Mouse (Mus musculus) neural tube, embryonic 13.5 days (tissue): ENCODE results near the gene Treml4. TPM values are rescaled to one million over a fixed set of nuclear protein-coding genes. Genes with fewer than 3 reads are reported as not detected.
"Not testable (repeated sequence)": the region's sequence is repeated elsewhere in the genome, so short reads cannot be mapped to it uniquely, and the experiment has no call there.

ENCODE experiments used
- ATAC-seq: fragments of 200-750 bp; cut with Nextera tagmentation; 2 replicates; pipeline ENCODE4 v1.8.0; 2017; ENCODE audit warnings: low read depth, mild to moderate bottlenecking, moderate TSS enrichment, moderate library complexity
- H3K27ac ChIP-seq: fragments of 300-500 bp; sonication (generic); replicated peaks from 2 replicates; pipeline ENCODE4 v1.5.1; 2015; ENCODE audit warnings: moderate library complexity, mild to moderate bottlenecking, inconsistent platforms
- H3K27me3 ChIP-seq: fragments of 300-500 bp; sonication (generic); 2 replicates; pipeline ENCODE4 v1.6.1; 2015; ENCODE audit warnings: mild to moderate bottlenecking, inconsistent platforms
- H3K36me3 ChIP-seq: fragments of 300-500 bp; sonication (generic); 2 replicates; pipeline ENCODE4 v1.6.1; 2015; ENCODE audit warnings: mild to moderate bottlenecking, inconsistent platforms
- H3K4me1 ChIP-seq: fragments of 300-500 bp; sonication (generic); replicated peaks from 2 replicates; pipeline ENCODE4 v1.6.1; 2015; ENCODE audit warnings: inconsistent platforms
- H3K4me2 ChIP-seq: fragments of 300-500 bp; sonication (generic); 2 replicates; pipeline ENCODE4 v1.6.1; 2015; ENCODE audit warnings: inconsistent platforms, mild to moderate bottlenecking, moderate library complexity
- H3K4me3 ChIP-seq: fragments of 300-500 bp; sonication (generic); 2 replicates; pipeline ENCODE4 v1.5.1; 2015; ENCODE audit warnings: mild to moderate bottlenecking, inconsistent platforms
- H3K9ac ChIP-seq: fragments of 300-500 bp; sonication (generic); 2 replicates; pipeline ENCODE4 v1.6.1; 2015; ENCODE audit warnings: moderate library complexity, mild to moderate bottlenecking, inconsistent platforms
- H3K9me3 ChIP-seq: fragments of 300-500 bp; sonication (generic); 2 replicates; pipeline ENCODE4 v1.6.1; 2016; ENCODE audit warnings: inconsistent platforms
- WGBS: fragments of 180-500 bp; shearing (Covaris S2); methylation state at CpG from one replicate; pipeline ENCODE4 v1.1.7; 2015; 5-methylcytosine and 5-hydroxymethylcytosine counted together
- polyA plus RNA-seq: library from polyadenylated mRNA; unstranded; fragments of >200 nt; fragmentation: Nextera tagmentation; extraction: Ambion mirVana; gene quantifications from 2 replicates; pipeline ENCODE4 v1.2.1, GENCODE M21; 2015

The Treml4 gene
- polyA plus RNA-seq, 1 experiment from 2014 or later, result 1.1 TPM

DNA sequence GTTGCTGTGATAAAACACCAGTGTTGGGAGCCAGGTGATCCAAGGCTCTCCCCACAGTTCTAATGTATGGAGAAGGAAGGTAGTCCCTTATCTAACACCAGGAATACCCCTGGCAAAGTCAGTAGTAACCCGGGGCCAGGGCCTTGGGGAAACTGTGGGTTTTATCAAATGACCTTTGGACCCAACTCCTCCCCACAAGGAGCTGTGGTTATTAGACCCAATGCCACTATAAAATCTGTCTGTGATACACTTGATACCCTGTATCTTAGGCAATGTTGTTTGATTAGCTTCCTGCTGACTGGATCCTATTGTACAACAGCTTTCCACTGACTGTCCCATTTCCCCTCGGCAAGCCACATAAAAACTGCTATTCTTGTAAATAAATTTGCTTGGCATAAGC is 48.0 kb downstream of the Treml4 start:
- no peak overlapping the region for H3K9ac ChIP-seq
- no peaks in the 10 kb centered on the region for H3K27me3 ChIP-seq
- no peak overlapping the region for H3K4me2 ChIP-seq
- ATAC-seq, result no peak
- H3K4me3 ChIP-seq, result no peak overlapping the region
- no peak overlapping the region for H3K27ac ChIP-seq
- H3K36me3 ChIP-seq, result no peaks in the 10 kb centered on the region
- no peaks in the 10 kb centered on the region for H3K4me1 ChIP-seq
- H3K9me3 ChIP-seq, result no peaks in the 10 kb centered on the region
- 73% methylated on average over 2 of the region's 2 CpGs for WGBS

DNA sequence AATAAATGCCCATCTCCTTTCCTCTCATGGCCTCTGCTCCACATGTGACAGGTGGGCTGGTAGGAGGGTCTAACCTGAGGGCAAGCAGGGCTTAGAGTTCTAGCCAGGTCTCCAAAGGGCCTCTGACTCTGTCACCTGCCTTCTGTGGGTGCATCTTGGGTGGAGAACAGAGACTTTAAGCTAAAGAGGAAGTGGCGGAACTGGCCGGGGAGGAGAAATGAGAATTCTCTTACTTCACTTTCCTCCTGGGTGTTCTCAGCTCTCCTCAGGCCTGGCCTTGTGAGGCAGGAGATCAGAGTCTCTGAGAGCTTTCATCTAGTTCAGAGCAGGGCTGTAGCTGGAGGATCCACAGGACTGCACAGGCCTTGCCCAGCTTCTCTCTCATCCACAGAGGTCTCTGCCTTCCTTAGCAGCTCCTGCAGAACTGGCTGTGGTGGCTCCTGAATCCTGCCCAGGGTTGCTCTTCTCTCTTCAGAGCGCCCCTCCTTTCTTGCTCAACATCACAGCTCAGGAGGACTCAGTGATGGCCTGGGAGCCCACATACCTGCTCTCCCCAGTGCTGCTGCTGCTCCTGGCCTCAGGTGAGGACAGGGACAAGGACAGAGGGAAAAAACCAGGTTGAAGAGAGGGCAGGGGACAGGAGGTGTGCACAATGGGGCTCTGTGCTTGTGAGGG is 51.9 kb downstream of the Treml4 start, which contains the start of gene B430306N03Rik:
Gene B430306N03Rik, plus strand, starts transcription at position 237 of the 675 bp plus-strand sequence.
- H3K9ac ChIP-seq, ATAC-seq, H3K4me2 ChIP-seq, H3K36me3 ChIP-seq, H3K27me3 ChIP-seq, H3K27ac ChIP-seq, H3K4me1 ChIP-seq, H3K9me3 ChIP-seq, H3K4me3 ChIP-seq: not testable (repeated sequence)
- WGBS, result 86% methylated on average over 3 of the region's 3 CpGs

DNA sequence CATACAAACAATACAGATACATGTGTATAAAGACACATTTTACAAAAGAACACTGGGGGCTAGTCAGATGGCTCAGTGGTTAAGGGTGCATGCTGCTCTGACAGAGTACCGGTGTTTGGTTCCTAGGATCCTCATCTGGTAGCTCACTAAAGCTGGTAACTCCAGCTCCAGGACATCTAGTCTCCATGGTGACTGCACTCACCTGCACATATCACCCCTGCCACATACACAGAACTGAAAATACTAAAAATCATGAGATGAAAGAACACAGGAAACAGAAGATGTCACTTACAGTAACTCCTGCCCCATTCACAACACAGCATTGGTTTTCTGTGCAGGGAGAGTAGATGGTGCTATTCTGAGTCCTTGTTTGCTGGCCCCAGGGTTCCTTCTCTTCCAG is 54.6 kb downstream of the Treml4 start:
- 96% methylated on average over 1 of the region's 1 CpGs for WGBS
- Histone ChIP-seq H3K9ac (no peak overlapping the region), H3K4me3 (no peak overlapping the region), H3K36me3 (no peaks in the 10 kb centered on the region), H3K27me3 (no peaks in the 10 kb centered on the region), H3K9me3 (no peaks in the 10 kb centered on the region), H3K27ac (no peak overlapping the region), H3K4me1 (no peaks in the 10 kb centered on the region), H3K4me2 (no peak overlapping the region)
- ATAC-seq, result no peak

DNA sequence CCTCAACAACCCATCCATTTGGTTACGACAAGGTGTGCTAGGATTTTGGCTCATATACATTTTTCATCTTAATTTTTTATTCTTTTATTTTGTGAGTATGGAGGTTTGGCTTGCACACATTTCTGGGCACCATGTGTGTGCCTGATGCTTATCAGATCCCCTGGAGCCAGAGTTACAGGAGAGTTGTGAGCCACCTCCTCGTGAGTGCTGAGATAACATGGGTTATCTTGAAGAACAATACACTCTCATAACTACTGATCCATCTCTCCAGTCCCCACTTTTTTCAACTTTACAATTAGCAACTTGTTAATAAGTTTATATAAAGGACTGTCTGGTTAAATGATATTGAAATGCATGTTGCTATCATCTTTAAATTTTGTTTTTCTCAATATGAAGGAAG is 57.2 kb downstream of the Treml4 start:
- H3K36me3 ChIP-seq, result no peaks in the 10 kb centered on the region
- no peak overlapping the region for H3K4me2 ChIP-seq
- no peak overlapping the region for H3K27ac ChIP-seq
- H3K27me3 ChIP-seq, result no peaks in the 10 kb centered on the region
- H3K9ac ChIP-seq, result no peak overlapping the region
- WGBS, result 94% methylated on average over 2 of the region's 2 CpGs
- no peaks in the 10 kb centered on the region for H3K4me1 ChIP-seq
- ATAC-seq, result no peak
- H3K9me3 ChIP-seq, result no peaks in the 10 kb centered on the region
- H3K4me3 ChIP-seq, result no peak overlapping the region

DNA sequence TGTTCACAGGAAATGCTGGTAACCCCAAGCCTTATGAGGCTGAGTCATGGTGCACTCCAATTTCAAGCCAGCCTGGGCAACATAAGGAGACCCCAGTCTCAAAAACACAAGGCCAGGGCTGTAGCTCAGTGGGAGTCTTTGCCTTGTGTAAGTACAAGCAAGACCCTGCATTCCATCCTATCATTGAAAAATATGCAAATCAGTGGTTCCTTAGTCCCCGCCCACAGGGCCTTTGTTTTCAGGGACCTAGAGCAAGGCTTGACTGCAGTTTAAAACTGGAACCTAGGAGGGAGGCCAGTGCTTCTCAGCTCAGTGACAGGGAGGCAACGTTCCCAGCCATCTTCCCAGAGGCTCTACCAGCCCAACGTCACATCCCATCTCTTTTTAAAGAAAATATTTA is 59.1 kb downstream of the Treml4 start:
- Histone ChIP-seq H3K9me3 (no peaks in the 10 kb centered on the region), H3K9ac (no peak overlapping the region), H3K4me2 (no peak overlapping the region), H3K4me1 (no peaks in the 10 kb centered on the region), H3K4me3 (no peak overlapping the region), H3K36me3 (no peaks in the 10 kb centered on the region), H3K27me3 (no peaks in the 10 kb centered on the region), H3K27ac (no peak overlapping the region)
- WGBS, result 56% methylated on average over 3 of the region's 3 CpGs
- no peak for ATAC-seq

DNA sequence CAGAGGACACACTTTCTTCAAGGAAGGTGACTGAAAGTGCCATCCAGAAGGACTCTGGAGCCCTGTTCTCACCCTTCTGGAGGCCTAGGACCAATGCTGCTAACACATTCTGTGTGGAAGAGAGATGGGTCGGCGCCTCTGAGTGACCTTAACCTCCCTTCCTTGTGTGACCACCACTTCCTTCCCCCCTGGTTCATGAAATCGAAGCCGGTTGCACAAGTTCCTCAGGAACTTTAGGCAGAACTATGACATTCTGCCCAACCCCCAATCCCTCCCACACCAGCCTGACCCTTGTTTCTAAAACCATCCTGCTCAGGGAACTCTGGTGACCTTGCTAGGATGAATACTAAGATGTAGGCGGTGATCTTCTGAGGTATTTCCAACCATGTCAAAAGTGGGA is 60.2 kb downstream of the Treml4 start:
- WGBS, result 93% methylated on average over 5 of the region's 5 CpGs
- no peak overlapping the region for H3K9ac ChIP-seq
- no peaks in the 10 kb centered on the region for H3K36me3 ChIP-seq
- H3K27me3 ChIP-seq, result no peaks in the 10 kb centered on the region
- no peaks in the 10 kb centered on the region for H3K9me3 ChIP-seq
- H3K4me3 ChIP-seq, result no peak overlapping the region
- ATAC-seq, result no peak
- H3K27ac ChIP-seq, result no peak overlapping the region
- no peak overlapping the region for H3K4me2 ChIP-seq
- no peaks in the 10 kb centered on the region for H3K4me1 ChIP-seq

Other genes starting within 250 kb of the Treml4 start
- not detected in 2 replicates for gene 1700122O11Rik, start 226.0 kb upstream of the Treml4 start, polyA plus RNA-seq
- gene 1700067P10Rik, start 175.0 kb upstream of the Treml4 start, polyA plus RNA-seq, result 0.37 TPM in 1 of 2 replicates, not detected in the other
- gene 9830107B12Rik, start 118.0 kb upstream of the Treml4 start, polyA plus RNA-seq, result not detected in 2 replicates
- gene A530064D06Rik, start 97.0 kb upstream of the Treml4 start, polyA plus RNA-seq, result not detected in 2 replicates
- 0.06 TPM in 1 of 2 replicates, not detected in the other for gene Trem1, start 31.5 kb upstream of the Treml4 start, polyA plus RNA-seq
- 0.27 TPM in 1 of 2 replicates, not detected in the other for gene Trem3, start 16.5 kb upstream of the Treml4 start, polyA plus RNA-seq
- 0.70 TPM in 1 of 2 replicates, not detected in the other for gene Treml2, start 35.2 kb downstream of the Treml4 start, polyA plus RNA-seq
- 0.07 and 0.24 TPM in 2 replicates for gene B430306N03Rik, start 51.8 kb downstream of the Treml4 start, polyA plus RNA-seq
- gene Trem2, start 82.1 kb downstream of the Treml4 start, polyA plus RNA-seq, result 5.1 and 5.8 TPM in 2 replicates
- gene Treml1, start 95.6 kb downstream of the Treml4 start, polyA plus RNA-seq, result 0.99 and 1.2 TPM in 2 replicates
- 12.1 and 15.9 TPM in 2 replicates for gene Nfya, start 145.6 kb downstream of the Treml4 start, polyA plus RNA-seq
- 46.2 and 47.2 TPM in 2 replicates for gene Oard1, start 145.7 kb downstream of the Treml4 start, polyA plus RNA-seq
- 0.80 and 2.4 TPM in 2 replicates for gene Apobec2, start 168.6 kb downstream of the Treml4 start, polyA plus RNA-seq
- 0.47 and 1.3 TPM in 2 replicates for gene Tspo2, start 187.2 kb downstream of the Treml4 start, polyA plus RNA-seq
- 0.17 and 0.18 TPM in 2 replicates for gene Unc5cl, start 190.6 kb downstream of the Treml4 start, polyA plus RNA-seq